Mouse (Mus musculus) bone marrow, adult 2 months (tissue): ENCODE results near the gene Mtmr10. TPM values are rescaled to one million over a fixed set of nuclear protein-coding genes. Genes with fewer than 3 reads are reported as not detected.

Experiments
- H3K27ac ChIP-seq: fragments of 200-500 bp; 2 replicates; pipeline ENCODE4 v1.5.1; 2012; ENCODE audit warnings: low read depth, mild to moderate bottlenecking, control low read depth, inconsistent platforms, low read length; ENCODE audit not compliant: control insufficient read depth, poor library complexity, insufficient read depth
- H3K4me1 ChIP-seq: fragments of 200-500 bp; 2 replicates; pipeline ENCODE4 v1.6.1; 2011; ENCODE audit warnings: low read length; ENCODE audit not compliant: control insufficient read depth, insufficient read depth
- H3K4me3 ChIP-seq: fragments of 200-500 bp; replicated peaks from 2 replicates; pipeline ENCODE3; 2011; ENCODE audit warnings: mild to moderate bottlenecking, low read depth, low read length, control low read depth; ENCODE audit not compliant: control insufficient read depth
- CTCF ChIP-seq: fragments of 200-500 bp; IDR thresholded peaks from 2 replicates; pipeline ENCODE4 v1.5.1; 2011; ENCODE audit warnings: low read length, control low read depth; ENCODE audit not compliant: control insufficient read depth, insufficient read depth
- POLR2A ChIP-seq: fragments of 200-500 bp; IDR thresholded peaks from 2 replicates; pipeline ENCODE4 v1.6.1; 2011; ENCODE audit warnings: low read depth, mild to moderate bottlenecking, control low read depth, low read length, borderline replicate concordance; ENCODE audit not compliant: control insufficient read depth
- WGBS: fragments of 180-500 bp; shearing (Covaris S2); methylation state at CpG from one replicate; pipeline ENCODE4 v1.1.7; 2018; 5-methylcytosine and 5-hydroxymethylcytosine counted together
- polyA plus RNA-seq: library from polyadenylated mRNA; stranded (reverse); fragments of >200 nt; gene quantifications from 2 replicates; pipeline ENCODE4 v1.2.4, GENCODE M21; 2011; ENCODE audit warnings: low replicate concordance; ENCODE audit not compliant: missing spikeins, insufficient read depth, insufficient read length

Gene Mtmr10
- polyA plus RNA-seq, 1 experiment: 2.0 TPM

- no peak overlapping the region for H3K27ac ChIP-seq
- no peak overlapping the region for H3K4me3 ChIP-seq
- TF ChIP-seq POLR2A: no peak
- no peak for TF ChIP-seq CTCF
- WGBS: 79% methylated on average over 1 of the region's 1 CpGs
- no peaks in the 10 kb centered on the region for H3K4me1 ChIP-seq
Observed at GRCm38 (mm10) chr7:64278526-64278925, 8.9 kb upstream of the Mtmr10 start.

DNA sequence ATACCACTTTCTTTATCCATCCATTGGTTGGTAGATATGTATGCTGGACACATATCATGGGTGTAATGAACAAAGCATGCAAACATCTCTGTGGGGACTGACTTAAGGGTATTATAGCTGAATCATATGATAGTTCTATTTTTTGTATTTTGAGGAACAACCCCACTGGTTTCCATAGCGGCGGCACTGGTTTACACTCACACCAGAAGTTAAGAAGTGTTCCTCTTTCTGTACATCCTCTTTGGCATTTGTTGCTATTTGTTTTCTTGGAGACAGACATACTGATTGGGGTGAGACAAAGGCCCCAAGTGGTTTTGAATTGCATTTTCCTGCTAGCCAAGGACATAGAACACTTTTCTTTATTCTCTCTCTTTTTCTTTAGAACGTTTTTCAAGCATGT, 7.9 kb upstream of the Mtmr10 start:
- H3K4me3 ChIP-seq: no peak overlapping the region
- H3K4me1 ChIP-seq: no peaks in the 10 kb centered on the region
- no peak overlapping the region for H3K27ac ChIP-seq
- TF ChIP-seq CTCF (no peak), POLR2A (no peak)
- 14% methylated on average over 3 of the region's 3 CpGs for WGBS

GRCm38 (mm10) chr7:64286566-64286965, 887 bp upstream of the Mtmr10 start:
- TF ChIP-seq POLR2A (no peak), CTCF (no peak)
- H3K4me3 ChIP-seq: no peak overlapping the region
- no peak overlapping the region for H3K27ac ChIP-seq
- no peaks in the 10 kb centered on the region; the same call in 1 of the 2 replicates for H3K4me1 ChIP-seq

- 90% methylated on average over 7 of the region's 7 CpGs for WGBS
- no peak for TF ChIP-seq POLR2A
- TF ChIP-seq CTCF: no peak
- no peak overlapping the region for H3K4me3 ChIP-seq
- H3K4me1 ChIP-seq: no peaks in the 10 kb centered on the region; the same call in 1 of the 2 replicates
- no peak overlapping the region for H3K27ac ChIP-seq
Observed at GRCm38 (mm10) chr7:64289416-64289815, 2.0 kb downstream of the Mtmr10 start.

GRCm38 (mm10) chr7:64290431-64290830, 3.0 kb downstream of the Mtmr10 start:
- no peak overlapping the region for H3K27ac ChIP-seq
- no peak overlapping the region for H3K4me3 ChIP-seq
- TF ChIP-seq POLR2A: no peak
- TF ChIP-seq CTCF: no peak
- 88% methylated on average over 6 of the region's 6 CpGs for WGBS
- H3K4me1 ChIP-seq: no peaks in the 10 kb centered on the region; the same call in 1 of the 2 replicates

GRCm38 (mm10) chr7:64291722-64292121, 4.3 kb downstream of the Mtmr10 start:
- TF ChIP-seq POLR2A: no peak
- Histone ChIP-seq H3K4me3 (no peak overlapping the region), H3K27ac (no peak overlapping the region), H3K4me1 (no peaks in the 10 kb centered on the region; the same call in 1 of the 2 replicates)
- 87% methylated on average over 10 of the region's 10 CpGs for WGBS

GRCm38 (mm10) chr7:64296286-64297010, 9.0 kb downstream of the Mtmr10 start:
- no peak overlapping the region for H3K4me3 ChIP-seq
- 84% methylated on average over 5 of the region's 5 CpGs for WGBS
- TF ChIP-seq POLR2A: no peak
- TF ChIP-seq CTCF: no peak
- H3K4me1 ChIP-seq: no peaks in the 10 kb centered on the region
- H3K27ac ChIP-seq: no peak overlapping the region

DNA sequence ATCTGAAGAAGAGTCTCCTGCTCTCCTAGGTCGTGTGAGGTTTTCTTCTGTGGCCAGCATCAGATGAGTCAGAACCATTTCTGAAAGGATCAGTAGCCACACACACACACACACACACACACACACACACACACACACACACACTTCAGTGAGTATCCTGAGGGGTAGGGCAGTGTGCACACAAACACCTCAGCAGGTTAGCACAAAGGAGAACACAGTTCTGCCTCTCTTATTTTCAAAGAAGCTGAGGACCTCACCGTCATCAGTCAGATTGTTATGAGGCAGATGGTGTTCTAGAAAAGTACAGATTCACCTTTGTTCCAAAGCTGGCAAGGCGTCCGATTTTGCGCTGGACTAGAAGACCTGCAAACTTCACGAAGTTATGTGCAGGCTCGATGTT, 22.8 kb downstream of the Mtmr10 start:
- TF ChIP-seq POLR2A: no peak
- no peak for TF ChIP-seq CTCF
- Histone ChIP-seq H3K4me1 (no peaks in the 10 kb centered on the region), H3K27ac (no peak overlapping the region), H3K4me3 (no peak overlapping the region)
- WGBS: 82% methylated on average over 7 of the region's 7 CpGs

DNA sequence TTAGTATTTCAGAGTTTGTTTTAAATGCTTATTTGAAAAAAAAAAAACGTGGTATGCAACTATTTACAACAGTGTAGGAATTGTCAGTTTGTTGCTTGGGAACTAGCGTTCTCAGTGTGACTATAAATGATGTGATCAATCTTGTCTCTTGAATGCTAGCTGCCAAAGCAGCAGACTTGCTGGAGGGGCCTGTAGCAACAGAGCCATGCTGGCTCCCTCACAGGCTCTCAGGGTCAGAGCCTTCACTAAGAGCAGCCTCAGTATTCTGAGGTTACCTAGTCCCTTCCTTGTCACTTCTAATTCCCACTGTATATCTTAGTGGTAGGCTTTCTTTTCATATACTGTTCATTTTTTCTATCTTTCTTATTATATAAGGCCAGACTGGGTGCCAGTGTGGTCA, 23.3 kb downstream of the Mtmr10 start:
- Histone ChIP-seq H3K4me3 (no peak overlapping the region), H3K27ac (no peak overlapping the region), H3K4me1 (no peaks in the 10 kb centered on the region)
- no peak for TF ChIP-seq CTCF
- no peak for TF ChIP-seq POLR2A
- 73% methylated on average over 2 of the region's 2 CpGs for WGBS
